Mouse (Mus musculus) C2C12 (cell line): ENCODE measurements around the gene Dppa4.

Experiments
- CTCF ChIP-seq: IDR thresholded peaks from one replicate; pipeline ENCODE4 v1.5.1; 2011; ENCODE audit not compliant: control insufficient read depth, insufficient read depth, insufficient read length
- MYOD1 ChIP-seq: IDR thresholded peaks from one replicate; pipeline ENCODE4 v1.6.1; 2011; ENCODE audit warnings: low read depth; ENCODE audit not compliant: control insufficient read depth, insufficient read length
- MYOG ChIP-seq: IDR thresholded peaks from one replicate; pipeline ENCODE4 v1.6.1; 2011; ENCODE audit not compliant: control insufficient read depth, insufficient read length; ENCODE audit errors: extremely low read depth
- USF1 ChIP-seq: IDR thresholded peaks from one replicate; pipeline ENCODE4 v1.6.1; 2011; ENCODE audit warnings: low read depth, mild to moderate bottlenecking, control low read depth, moderate library complexity

DNA sequence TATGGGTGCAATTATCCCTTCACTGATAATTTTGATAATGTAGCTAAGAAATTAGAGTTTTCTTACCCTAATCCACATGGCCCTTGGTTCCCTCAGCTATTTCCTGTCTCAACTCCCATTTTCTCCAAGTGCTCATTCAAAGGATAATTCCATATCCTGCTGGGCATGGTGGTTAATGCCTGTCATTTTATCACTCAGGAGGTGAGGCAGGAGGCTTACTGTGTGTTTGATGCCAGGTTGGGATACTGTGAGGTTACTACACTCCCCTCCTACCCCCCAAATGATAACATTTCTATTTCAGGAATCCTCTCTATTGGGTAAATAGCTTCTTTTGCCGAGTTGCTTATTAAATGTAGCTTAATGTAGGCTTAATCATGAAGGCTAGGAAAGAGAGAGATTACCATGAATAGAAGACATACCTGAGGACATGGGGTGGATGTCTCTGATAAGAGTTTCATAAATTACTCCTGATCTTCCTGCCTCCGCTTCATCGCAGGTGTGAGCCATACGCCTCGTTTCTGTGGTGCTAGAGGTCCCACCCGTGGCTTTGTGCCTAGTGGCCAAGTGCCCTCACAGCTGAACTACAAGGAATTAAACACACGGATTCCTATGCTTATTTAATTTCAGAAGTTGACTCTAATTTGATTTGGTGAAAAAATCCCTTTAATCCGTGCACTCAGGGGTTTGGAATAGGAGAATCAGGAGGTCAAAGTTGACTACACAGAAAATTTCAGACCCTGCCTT, 40.2 kb downstream of the Dppa4 start:
- TF ChIP-seq CTCF (no peak), MYOG (no peak), MYOD1 (no peak), USF1 (no peak)
